Comparison of ENCODE assay signal across 10 mouse cellular contexts in the genomic region with DNA sequence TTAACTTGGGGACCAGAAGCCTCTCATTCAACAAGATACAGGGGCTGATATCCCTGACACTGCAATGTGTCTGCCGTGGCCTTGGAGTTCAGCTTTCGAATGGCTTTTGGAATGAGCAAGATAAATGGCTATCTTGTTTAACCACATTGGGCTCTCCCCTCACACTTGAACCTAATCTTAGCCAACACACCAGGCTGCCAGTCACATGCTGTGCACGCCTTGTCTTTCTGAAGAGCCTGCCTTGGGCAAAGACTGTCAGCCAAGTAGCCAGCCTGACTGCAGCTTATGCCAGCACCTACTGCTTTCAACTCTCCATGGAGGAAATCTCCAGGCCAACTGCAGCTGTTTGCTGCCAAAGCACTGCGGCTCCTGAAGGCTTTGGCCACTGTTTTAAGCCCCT. TPM values are rescaled to one million over a fixed set of nuclear protein-coding genes. Genes with fewer than 3 reads are reported as not detected.
A peak's percentile ranks its signal among the peaks of the same experiment; 100 is the strongest.
DNase-seq lines count a peak whose midpoint lies in the region; ATAC-seq and TF ChIP-seq lines count a peak whose summit lies in the region.
"Had no signal": no experiment of that assay in that cellular context is flagged by ENCODE, and none has a peak within 500 bp of the region (broad histone marks: within the 10 kb centered on the region; RNA-seq: fewer than 3 reads in every experiment).

No protein-coding gene starts in this region.

- no peaks in the 10 kb centered on the region for H3K27me3 ChIP-seq in hindbrain, embryonic 16.5 days (replicated peaks; ENCODE audit: control insufficient read depth, insufficient read depth, low read length)
- no peaks in the 10 kb centered on the region for H3K27me3 ChIP-seq in hindbrain, embryonic 14.5 days (ENCODE audit: control insufficient read depth, insufficient read depth, low read length)
- H3K27me3 ChIP-seq in heart, embryonic 12.5 days (replicated peaks): no peaks in the 10 kb centered on the region
- H3K27me3 ChIP-seq: Patski had no signal

- WGBS in hindbrain, embryonic 16.5 days: 53% methylated on average over 4 of the region's 4 CpGs
- 63% methylated on average over 4 of the region's 4 CpGs for WGBS in hindbrain, embryonic 14.5 days
- WGBS in heart, embryonic 12.5 days: 29% methylated on average over 4 of the region's 4 CpGs

- H3K9ac ChIP-seq in hindbrain, embryonic 16.5 days (ENCODE audit: low read depth, low read length): no peak overlapping the region
- no peak overlapping the region for H3K9ac ChIP-seq in hindbrain, embryonic 14.5 days
- H3K9ac ChIP-seq in heart, embryonic 12.5 days: no peak overlapping the region

- ATAC-seq in hindbrain, embryonic 16.5 days: peak; percentile 55
- ATAC-seq in hindbrain, embryonic 14.5 days (ENCODE audit: low FRiP score): no peak
- ATAC-seq in heart, embryonic 12.5 days (ENCODE audit: insufficient number of reproducible peaks, low FRiP score): peak; percentile 85
- ATAC-seq in megakaryocyte-erythroid progenitor cell, adult 5-6 weeks (replicated peaks; ENCODE audit: low FRiP score, low TSS enrichment, poor library complexity, severe bottlenecking): peak; percentile 91
- ATAC-seq: Patski had no signal

- no peak for TF ChIP-seq CTCF in brain, embryonic 14.5 days (IDR thresholded peaks at IDR 0.05; ENCODE audit: borderline replicate concordance, extremely low read depth, insufficient read depth, insufficient read length)

- TF ChIP-seq POLR2A in brain, embryonic 14.5 days (IDR thresholded peaks at IDR 0.05; ENCODE audit: borderline replicate concordance, extremely low read depth, insufficient read depth, insufficient read length, poor library complexity, severe bottlenecking): no peak

- H3K36me3 ChIP-seq in hindbrain, embryonic 16.5 days (ENCODE audit: control insufficient read depth, insufficient read depth, low read length): peaks cover 5% of the 10 kb centered on the region
- peaks cover 18% of the 10 kb centered on the region for H3K36me3 ChIP-seq in hindbrain, embryonic 14.5 days (replicated peaks; ENCODE audit: control insufficient read depth, insufficient read depth)
- H3K36me3 ChIP-seq in heart, embryonic 12.5 days: peaks cover 21% of the 10 kb centered on the region

- no peak for DNase-seq in hindbrain, embryonic 14.5 days (ENCODE audit: low spot score)
- DNase-seq in brain, embryonic 14.5 days (ENCODE audit: low read depth): peak; percentile 52
- no peak for DNase-seq in kidney, postnatal 4 days
- no peak for DNase-seq in retina, postnatal 1 day
- no peak for DNase-seq in left cerebral cortex, adult 8-10 months (ENCODE audit: low spot score in 2 of 2)
- DNase-seq: lung, adult 2 months had no signal

- H3K4me3 ChIP-seq in hindbrain, embryonic 16.5 days (ENCODE audit: low read length): no peak overlapping the region
- no peak overlapping the region for H3K4me3 ChIP-seq in hindbrain, embryonic 14.5 days (replicated peaks; ENCODE audit: low read length)
- no peak overlapping the region for H3K4me3 ChIP-seq in heart, embryonic 12.5 days

- H3K27ac ChIP-seq in hindbrain, embryonic 16.5 days (ENCODE audit: low read depth, low read length): no peak overlapping the region
- no peak overlapping the region for H3K27ac ChIP-seq in hindbrain, embryonic 14.5 days
- H3K27ac ChIP-seq in heart, embryonic 12.5 days (ENCODE audit: poor library complexity, severe bottlenecking): peak overlapping the region; percentile 59; the same call in 1 of the 2 replicates

- no peaks in the 10 kb centered on the region for H3K9me3 ChIP-seq in hindbrain, embryonic 16.5 days (ENCODE audit: control insufficient read depth, low read length)
- no peaks in the 10 kb centered on the region for H3K9me3 ChIP-seq in hindbrain, embryonic 14.5 days (ENCODE audit: control insufficient read depth, low read length)
- 0 out of 2 replicates have a peak, but pooled peaks cover 4% of the 10 kb centered on the region for H3K9me3 ChIP-seq in heart, embryonic 12.5 days (replicated peaks)

- no peak overlapping the region for H3K4me2 ChIP-seq in hindbrain, embryonic 16.5 days (ENCODE audit: low read length)
- H3K4me2 ChIP-seq in hindbrain, embryonic 14.5 days (replicated peaks): no peak overlapping the region
- no peak overlapping the region for H3K4me2 ChIP-seq in heart, embryonic 12.5 days

- peaks cover 3% of the 10 kb centered on the region; the same call in 1 of the 2 replicates for H3K4me1 ChIP-seq in hindbrain, embryonic 16.5 days (ENCODE audit: control insufficient read depth, insufficient read depth, low read depth, low read length)
- no peaks in the 10 kb centered on the region for H3K4me1 ChIP-seq in hindbrain, embryonic 14.5 days (replicated peaks; ENCODE audit: control insufficient read depth, insufficient read depth, low read length)
- H3K4me1 ChIP-seq in heart, embryonic 12.5 days (replicated peaks): peaks cover 25% of the 10 kb centered on the region

RNA-seq across cellular contexts. Expression of a gene that starts 13.5 kb away (rescaled TPM):
- 92.3 and 94.7 TPM in 2 replicates for polyA plus RNA-seq in hindbrain, embryonic 16.5 days (2015; fragmentation: Nextera tagmentation; extraction: Ambion mirVana)
- polyA plus RNA-seq in hindbrain, embryonic 14.5 days (2014; fragmentation: Nextera tagmentation; extraction: Ambion mirVana): 45.8 and 48.5 TPM in 2 replicates
- 116 and 166 TPM in 2 replicates for polyA plus RNA-seq in brain, embryonic 14.5 days (2012; rRNA removed)
- polyA plus RNA-seq in heart, embryonic 12.5 days (2016; fragmentation: Nextera tagmentation; extraction: Ambion mirVana): 42.8 and 48.0 TPM in 2 replicates
- 31.4 and 39.7 TPM in 2 replicates for total RNA-seq in megakaryocyte-erythroid progenitor cell, adult 5-6 weeks (2014; fragmentation: Nextera tagmentation)
- total RNA-seq in megakaryocyte-erythroid progenitor cell, adult 5-6 weeks (2017): 25.6 and 27.6 TPM in 2 replicates
- 10 to 100 TPM; 43.9 to 53.4 (median 47.6) TPM for total RNA-seq in left cerebral cortex, adult 8-10 months (2022)

RNA-seq across cellular contexts. Expression of a gene that starts 16.9 kb away (rescaled TPM):
- polyA plus RNA-seq in hindbrain, embryonic 16.5 days (2015; fragmentation: Nextera tagmentation; extraction: Ambion mirVana): 27.3 and 35.0 TPM in 2 replicates
- 27.0 and 30.2 TPM in 2 replicates for polyA plus RNA-seq in hindbrain, embryonic 14.5 days (2014; fragmentation: Nextera tagmentation; extraction: Ambion mirVana)
- polyA plus RNA-seq in brain, embryonic 14.5 days (2012; rRNA removed): 45.7 and 74.3 TPM in 2 replicates
- polyA plus RNA-seq in heart, embryonic 12.5 days (2016; fragmentation: Nextera tagmentation; extraction: Ambion mirVana): 130 TPM in 2 replicates
- 175 and 213 TPM in 2 replicates for total RNA-seq in megakaryocyte-erythroid progenitor cell, adult 5-6 weeks (2014; fragmentation: Nextera tagmentation)
- total RNA-seq in megakaryocyte-erythroid progenitor cell, adult 5-6 weeks (2017): 181 and 236 TPM in 2 replicates
- total RNA-seq in left cerebral cortex, adult 8-10 months (2022): 1 to 10 TPM; 4.0 to 9.0 (median 4.6) TPM

RNA-seq across cellular contexts. Expression of a gene that starts 40.7 kb away (rescaled TPM):
- polyA plus RNA-seq in hindbrain, embryonic 16.5 days (2015; fragmentation: Nextera tagmentation; extraction: Ambion mirVana): 553 and 621 TPM in 2 replicates
- polyA plus RNA-seq in hindbrain, embryonic 14.5 days (2014; fragmentation: Nextera tagmentation; extraction: Ambion mirVana): 525 and 527 TPM in 2 replicates
- 1,097 and 1,604 TPM in 2 replicates for polyA plus RNA-seq in brain, embryonic 14.5 days (2012; rRNA removed)
- polyA plus RNA-seq in heart, embryonic 12.5 days (2016; fragmentation: Nextera tagmentation; extraction: Ambion mirVana): 44.0 and 50.8 TPM in 2 replicates
- total RNA-seq in megakaryocyte-erythroid progenitor cell, adult 5-6 weeks (2014; fragmentation: Nextera tagmentation): 6.6 TPM in 1 of 2 replicates, not detected in the other
- total RNA-seq in megakaryocyte-erythroid progenitor cell, adult 5-6 weeks (2017): not detected in 2 replicates
- total RNA-seq in left cerebral cortex, adult 8-10 months (2022): 100 to 1,000 TPM; 190 to 207 (median 195) TPM

Comparison
In these comparisons a context has a peak if more than half of its experiments do, and no peak if none do; other contexts are left out.
1. RNA of a gene that starts 40.7 kb away (polyA plus RNA-seq): 1,097 to 1,604 TPM in brain, embryonic 14.5 days, 553 to 621 TPM in hindbrain, embryonic 16.5 days and 525 to 527 TPM in hindbrain, embryonic 14.5 days; 44.0 to 50.8 TPM in heart, embryonic 12.5 days; every median in the first group is over 10 times any median in the second.